Mouse (Mus musculus) kidney, postnatal 14 days (tissue): ENCODE measurements at regions not wholly inside any gene's neighbourhood (a gene's known extent, or its start where the extent isn't known, plus 50 kb on each side); places are given as distances from the start of the nearest gene placed in this dataset.
A peak's percentile ranks its signal among the peaks of the same experiment; 100 is the strongest.
"Not testable (repeated sequence)": the region's sequence is repeated elsewhere in the genome, so short reads cannot be mapped to it uniquely, and the experiment has no call there.

ENCODE experiments used
- DNase-seq: peaks from one replicate; pipeline ENCODE4 v3.0.0; 2022; ENCODE audit warnings: mixed read lengths

DNA sequence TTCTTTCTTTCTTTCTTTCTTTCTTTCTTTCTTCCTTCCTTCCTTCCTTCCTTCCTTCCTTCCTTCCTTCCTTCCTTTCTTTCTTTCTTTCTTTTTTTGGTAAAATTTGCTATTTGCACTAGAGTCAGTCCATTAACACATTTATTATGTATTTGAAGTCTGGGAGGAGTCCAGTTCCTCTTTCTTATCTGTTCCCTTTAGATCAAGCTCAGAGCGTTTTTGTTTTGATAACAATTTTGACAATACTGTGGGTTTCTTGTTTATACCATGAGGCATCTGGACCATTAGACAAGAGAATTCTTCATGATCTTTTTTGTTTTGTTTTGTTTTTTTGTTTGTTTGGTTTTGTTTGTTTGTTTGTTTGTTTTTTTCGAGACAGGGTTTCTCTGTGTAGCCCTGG lies 52.3 kb upstream of the Cttnbp2 start:
- DNase-seq, result not testable (repeated sequence)

DNA sequence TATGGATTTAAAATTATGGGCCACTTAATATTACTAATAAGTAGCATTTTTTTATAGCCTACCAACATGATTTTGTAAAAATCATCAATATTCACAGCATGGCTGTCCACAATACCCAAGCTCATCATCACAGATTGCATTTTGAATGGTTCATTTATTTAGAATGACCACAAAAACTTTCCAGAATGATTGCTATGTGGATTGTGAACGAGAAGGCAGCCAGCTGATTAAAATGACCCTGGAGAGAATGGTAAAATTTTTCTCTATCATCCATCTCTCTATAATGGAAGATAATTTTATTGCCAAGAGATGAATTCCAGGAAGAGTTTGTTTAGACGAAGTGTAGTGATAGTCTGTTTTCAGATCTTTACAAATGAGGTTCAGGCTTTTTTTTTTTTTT lies 54.6 kb upstream of the Cttnbp2 start:
- DNase-seq, result no peak

DNA sequence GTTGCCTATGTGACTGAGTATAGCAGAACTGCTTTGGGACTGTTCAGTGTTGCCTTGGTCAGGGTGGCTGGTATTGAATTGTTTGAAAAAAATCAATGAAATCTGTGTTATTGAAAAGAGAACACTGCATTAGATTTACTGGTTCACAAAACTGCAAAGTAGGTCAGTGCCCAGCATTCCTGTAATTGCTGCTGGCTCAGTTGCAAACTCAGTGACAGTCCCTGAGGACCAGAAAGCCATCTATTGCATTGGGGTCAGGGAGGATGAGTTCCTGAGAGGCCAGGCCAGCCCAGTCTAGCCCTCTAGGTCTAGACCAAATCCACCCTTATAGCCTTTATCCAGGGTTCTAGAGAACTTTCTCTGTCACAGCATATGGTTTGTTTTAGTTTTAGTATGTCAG lies 63.9 kb upstream of the Cttnbp2 start:
- DNase-seq, result no peak

DNA sequence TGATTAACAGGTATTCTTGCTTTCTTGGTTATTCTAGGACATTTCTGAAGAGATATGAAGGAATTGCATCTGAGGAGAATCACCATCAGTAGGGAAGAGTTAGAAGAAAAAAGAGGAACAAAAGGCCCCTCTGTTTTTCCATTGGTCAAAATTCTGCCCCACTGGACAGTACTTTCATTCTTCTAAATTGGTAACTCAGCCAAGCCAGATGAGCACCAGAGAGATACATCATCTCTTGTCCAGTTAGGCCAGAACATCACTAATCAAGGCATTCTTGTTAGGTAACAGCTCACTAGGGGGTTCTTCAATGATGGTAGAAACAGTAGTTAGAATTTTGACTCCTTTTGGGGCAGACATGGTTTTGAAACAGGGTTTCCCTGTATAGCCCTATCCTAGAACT lies 74.8 kb upstream of the Cttnbp2 start:
- DNase-seq, result no peak

DNA sequence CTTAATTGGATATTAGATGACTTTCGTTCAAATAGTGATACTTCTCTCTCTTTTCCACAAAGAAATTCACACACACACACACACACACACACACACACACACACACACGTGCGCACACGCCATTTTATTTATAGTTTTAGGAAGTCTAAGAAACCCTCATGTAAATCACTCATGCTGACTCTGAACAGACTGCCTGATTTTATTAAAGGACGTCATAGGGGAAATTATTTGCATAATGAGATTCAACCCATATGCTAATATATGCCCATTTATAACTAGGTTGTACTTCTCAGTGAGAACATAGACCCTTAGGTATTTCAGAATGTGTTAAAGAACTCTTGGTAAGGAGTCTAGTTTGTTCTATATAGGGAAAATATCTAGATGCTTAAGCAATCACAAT lies 82.0 kb upstream of the Cttnbp2 start:
- no peak for DNase-seq

DNA sequence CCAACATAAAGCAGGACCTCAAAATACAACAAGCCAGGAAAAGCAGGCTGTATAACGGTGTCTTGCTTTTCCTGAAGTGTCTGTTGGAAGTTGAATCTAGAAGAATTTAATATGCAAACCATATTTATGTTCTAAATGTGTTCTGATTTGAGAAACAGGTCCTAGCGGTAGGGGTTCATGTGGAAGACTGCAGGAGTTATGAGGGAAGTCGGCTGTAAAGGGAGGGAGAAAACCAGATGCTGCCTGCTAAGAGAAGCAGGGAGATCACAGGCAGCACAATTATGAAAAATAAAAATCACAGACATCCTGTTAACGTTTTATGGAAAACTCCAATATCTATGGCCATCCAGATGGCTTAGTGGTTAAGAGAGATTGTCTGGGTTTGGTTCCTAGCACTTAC lies 85.0 kb upstream of the Cttnbp2 start:
- DNase-seq, result no peak

DNA sequence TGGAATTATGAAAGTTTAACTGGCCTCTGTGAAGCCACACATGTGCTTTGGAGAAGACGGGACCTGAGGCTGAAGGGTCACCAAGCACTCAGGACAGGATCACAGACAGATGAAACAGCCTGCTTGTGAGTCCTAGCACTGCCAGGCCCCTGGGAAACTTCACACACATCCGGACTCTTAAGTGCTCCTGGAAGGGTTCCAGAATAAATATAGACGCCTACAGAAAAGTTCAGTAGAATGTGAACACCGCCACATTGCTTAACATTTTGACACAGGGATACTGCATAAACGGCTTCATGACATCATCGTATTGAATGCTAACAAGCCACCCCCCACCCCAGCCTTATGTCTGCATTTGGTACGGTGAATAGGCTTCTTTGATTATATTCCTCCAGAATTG lies 87.3 kb upstream of the Cttnbp2 start:
- DNase-seq, result peak; percentile 37

DNA sequence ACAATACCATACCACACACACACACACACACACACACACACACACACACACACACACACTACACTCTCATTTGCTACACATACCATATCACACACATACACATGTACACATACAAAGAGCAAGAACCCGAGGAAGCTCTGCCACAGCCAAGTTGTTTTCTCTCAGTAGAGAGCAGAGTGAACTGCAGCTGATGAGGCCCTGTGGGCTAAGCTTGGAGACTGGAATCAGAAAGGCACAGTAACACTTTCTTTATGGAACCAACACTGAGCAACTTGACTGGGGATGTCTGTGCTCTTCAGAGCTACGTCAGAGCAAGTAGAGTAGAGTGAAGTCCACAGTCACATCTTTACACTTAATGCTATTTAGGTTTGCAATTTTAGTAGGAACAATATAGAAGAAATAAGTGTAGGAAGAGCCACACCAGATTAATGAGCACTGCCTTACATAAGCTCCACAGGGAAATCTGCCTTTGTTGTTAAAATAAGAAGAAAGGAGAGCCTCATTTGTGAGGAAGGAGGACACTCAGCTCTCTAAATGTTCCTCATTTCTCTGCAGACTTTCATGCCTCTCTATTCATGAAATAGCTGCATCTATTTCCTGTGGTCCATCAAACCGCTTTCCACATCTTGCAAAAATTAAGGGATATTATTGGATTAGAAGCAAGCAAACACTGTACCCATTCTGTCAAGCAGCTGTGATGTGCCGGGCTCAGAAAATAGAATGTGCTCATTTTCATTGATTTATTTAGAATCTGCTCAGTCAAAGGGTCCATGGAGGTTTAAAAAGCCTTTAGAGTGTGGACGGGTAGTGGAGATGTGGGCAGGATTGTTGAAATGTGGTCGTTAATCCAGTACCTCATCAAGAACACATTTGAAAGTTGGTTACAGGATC lies 107.0 kb upstream of the Cttnbp2 start:
- no peak for DNase-seq

DNA sequence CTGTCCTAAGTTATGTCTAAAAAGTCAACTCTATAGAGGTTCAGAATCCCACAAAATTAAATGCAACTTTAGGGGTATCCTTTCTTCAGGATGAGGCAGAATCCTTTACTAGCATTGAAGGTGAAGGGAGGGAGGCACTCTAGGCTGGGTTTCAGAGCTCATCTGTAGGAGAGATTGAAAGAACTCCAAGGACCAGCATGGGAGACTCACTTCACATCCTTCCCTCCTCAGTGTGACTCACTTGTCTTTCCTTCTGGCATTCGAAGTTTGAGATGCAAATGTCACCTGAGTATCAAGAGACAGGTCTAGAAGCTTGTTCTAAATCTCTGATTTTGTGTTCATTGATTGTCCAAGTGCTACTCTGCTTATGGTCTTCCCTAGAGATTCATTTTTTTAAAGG lies 113.9 kb upstream of the Cttnbp2 start:
- DNase-seq, result no peak

DNA sequence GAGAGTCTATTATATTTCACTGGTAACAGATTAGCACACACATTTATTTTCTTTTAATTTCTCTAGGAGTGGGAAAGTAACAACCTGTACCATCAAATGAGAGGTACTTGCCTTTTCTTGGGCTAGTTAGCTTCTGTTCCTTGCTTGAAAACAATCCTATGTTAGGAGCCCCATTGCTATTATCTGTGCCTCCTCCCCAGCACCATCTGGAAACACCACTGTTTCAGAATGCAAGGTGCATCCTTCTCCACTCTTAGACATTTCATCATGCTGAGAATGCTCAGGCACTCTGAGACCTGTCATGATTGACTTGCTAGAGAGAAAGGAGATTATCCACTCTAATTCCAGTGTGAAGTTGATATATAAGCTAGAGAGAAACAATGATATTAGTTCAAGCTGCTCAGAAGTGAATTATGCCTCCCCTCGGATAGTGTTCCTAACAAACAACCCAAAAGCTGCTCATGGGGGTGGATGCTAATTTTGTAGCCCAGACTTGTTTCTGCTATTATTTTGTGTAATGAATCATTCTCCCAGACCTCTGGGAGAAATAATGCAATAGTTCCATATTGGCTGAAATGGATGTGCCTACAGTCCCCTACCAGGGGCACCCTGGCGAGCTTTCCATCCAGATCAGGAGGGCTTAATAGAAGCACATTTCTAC lies 119.0 kb upstream of the Cttnbp2 start:
- no peak for DNase-seq

DNA sequence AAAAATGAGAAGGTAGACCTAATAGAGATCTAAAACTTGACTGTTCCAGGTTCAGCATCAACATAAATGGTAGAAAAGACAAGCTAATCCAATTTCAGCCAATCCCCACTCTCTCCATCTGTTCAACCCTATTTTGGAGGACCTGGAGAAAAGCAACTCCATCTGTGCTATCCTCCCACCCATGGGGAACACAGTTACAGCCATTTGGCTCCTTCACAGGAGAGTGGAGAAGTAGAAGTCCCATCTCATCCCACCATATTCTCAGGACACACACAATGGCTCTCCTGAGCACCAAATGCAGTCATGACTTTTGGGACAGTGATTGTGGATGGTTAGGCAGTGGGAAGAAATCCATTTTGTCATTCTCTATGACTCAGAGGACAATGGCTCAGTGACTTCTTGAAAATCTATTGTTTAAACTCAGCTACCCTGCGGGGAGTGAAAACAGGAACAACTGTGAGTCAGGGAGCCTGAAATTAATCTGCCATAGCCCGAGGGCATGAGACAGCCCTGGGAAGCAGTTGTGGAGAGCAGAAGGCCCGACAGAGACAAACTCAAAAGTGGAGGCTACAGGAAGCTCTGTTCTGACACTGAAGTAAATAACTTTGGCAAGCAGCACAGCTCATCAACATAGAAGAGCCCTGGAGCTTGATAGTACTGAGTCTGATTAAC lies 125.2 kb upstream of the Cttnbp2 start:
- DNase-seq, result no peak

DNA sequence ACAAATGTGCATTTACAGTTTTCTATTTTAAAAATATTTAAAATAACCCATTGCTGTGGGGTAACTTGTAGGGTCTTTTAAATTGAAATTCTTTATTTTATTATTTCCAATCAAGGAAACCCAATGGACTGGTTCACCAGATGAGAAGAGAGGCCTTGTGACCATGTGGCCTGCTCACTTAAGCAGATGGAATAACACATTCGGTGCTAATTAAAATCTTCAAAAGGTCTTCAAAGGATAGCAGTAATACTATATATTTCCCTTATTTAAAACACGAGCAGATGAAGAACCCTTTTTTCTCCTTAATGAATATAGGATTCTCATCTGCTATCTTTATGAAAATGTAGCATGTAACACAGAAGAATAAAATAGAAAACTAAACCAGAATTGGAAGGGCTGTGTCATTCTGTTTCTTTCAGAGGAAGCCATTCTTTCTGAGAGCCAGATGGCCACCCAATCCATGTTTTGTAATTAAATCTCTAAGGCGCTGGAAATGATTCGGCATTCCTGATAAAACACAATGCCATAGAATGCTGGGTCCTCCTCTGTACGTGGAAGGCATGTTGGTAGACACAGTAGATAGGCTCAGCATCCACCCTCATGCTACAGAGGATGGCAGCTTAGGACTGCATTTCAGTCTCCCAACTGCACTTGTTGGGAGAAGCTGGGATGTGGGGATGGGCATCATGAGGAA lies 134.4 kb upstream of the Cttnbp2 start:
- no peak for DNase-seq

DNA sequence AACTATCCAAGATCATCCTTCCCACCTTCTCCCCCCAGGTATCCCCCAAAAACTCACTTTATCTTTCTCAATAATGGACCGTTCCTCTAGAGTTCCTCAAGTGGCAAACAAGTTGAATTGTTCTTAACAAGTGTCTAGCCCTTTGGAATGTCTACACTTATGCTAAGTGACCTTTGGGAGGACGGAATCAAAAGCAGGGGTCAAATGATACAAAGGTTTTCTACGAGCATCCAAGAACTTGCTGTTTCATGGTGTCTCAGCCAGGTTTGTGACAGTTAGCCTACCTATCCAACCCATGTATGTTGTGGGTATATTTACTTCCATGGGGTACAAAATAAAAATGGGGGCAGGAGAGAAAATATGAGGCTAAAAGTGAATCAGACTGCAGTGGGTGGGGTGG lies 136.7 kb upstream of the Cttnbp2 start:
- DNase-seq, result no peak

DNA sequence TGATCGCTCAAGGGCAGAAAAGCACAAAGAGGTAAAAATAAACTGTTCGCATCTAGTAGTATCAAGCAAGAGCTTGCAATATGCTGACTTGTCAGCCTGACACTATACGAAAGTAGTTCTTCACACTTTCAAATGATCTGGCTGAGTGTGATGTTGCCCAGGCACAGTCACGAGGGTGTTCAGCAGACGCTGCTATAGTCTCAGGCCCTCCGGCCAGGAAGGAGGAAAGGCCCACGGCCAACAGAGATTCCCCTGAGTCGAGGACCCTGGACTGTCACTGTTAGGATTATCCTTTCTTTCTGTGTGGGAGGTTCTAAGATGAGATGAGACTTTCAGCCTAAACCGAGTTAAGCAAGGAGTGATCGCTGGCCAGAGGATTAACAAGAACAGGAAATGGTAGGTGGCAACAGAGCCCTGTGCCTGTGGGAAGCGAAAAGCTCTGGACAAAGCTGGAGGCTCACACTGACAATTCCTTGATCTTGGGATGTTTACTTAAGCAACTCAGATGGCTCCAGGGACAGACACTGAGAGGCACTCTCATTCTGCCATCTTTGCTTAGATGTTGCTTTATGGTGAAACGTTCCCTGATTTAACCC lies 137.5 kb upstream of the Cttnbp2 start:
- DNase-seq, result no peak

DNA sequence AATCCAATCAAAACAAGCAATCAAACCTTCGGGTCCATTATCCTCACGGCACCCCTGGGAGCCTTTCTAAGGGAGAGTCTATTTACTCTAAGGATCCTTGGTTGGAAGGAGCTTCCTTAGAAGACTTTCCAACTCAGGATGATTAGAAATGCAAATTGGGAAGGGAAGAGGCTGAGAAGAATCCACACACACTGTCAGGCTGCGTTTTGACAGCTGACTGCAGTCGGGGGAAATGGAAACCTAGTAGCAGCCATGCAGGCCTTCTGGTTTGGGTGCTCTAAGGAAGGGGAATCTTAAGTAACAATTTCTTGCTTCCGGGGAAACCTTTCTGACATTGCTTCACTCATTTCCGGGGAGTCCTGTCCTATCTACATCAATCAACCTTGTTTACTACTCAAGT lies 139.6 kb upstream of the Cttnbp2 start:
- DNase-seq, result no peak

DNA sequence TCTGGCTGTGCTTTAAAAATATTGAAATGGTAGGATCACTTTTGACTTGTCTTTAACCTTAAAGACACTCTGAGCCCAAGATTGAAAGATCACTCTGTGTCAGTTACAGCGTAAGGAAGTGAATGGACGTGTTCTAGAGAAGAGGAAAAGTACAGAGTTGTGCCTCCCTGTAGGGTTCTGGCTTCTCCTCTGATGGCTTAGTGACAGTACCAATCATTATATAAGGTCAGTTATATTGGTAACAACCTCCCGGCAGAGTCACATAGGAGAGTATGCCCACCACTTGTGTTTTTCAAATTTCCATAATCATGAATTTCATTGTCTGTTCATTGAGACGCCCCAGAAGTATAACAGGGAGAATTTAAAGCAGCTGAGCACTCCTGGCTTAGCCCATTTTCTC lies 141.6 kb upstream of the Cttnbp2 start:
- no peak for DNase-seq

DNA sequence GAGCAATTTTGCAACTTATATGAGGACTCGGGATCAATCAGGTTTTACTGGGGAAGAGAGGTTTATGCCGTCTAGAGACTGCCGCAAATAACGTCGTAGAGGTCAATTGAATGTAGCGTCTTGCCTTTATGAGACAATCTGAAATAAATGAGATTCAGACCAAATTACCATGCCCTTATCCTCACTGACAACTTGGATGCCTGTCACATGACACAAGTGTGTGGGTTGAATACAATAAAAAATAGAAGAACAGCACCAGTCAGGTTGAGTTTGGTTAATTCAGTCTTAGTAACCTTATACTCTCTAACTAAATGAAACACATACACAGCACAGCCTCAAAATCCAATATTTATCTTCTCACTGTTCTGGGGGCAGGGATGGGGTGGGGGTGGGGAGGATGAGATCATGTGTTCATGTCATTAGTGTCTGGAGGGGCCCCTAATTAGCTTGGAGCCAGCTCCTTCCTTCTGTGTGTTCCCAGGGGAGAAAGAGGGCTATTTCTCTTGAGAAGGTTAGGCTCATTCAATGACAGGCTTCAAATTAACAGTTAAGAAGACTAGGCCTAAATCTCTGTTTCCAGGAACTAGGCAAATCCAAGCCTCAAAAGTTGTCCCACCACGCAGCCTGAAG lies 142.2 kb upstream of the Cttnbp2 start:
- DNase-seq, result no peak

DNA sequence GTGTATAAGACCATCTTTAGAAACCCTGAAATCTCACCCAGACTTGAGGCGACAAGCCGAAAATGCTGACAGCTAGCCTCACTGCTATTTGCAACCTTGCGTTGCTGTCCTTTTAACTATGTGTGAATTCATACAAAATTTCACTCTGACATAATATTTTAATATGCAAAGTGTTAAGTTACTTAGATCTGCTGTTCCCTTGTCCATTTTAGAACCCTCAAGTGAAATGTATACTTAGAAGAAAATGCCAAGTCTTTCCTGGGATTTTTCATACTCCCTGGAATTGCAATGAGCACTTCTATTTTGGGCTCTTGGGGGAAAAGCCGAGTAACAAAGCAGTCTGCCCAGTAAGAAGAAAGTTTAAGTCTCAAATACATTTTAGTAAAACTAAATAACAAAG lies 150.0 kb upstream of the Cttnbp2 start:
- no peak for DNase-seq

DNA sequence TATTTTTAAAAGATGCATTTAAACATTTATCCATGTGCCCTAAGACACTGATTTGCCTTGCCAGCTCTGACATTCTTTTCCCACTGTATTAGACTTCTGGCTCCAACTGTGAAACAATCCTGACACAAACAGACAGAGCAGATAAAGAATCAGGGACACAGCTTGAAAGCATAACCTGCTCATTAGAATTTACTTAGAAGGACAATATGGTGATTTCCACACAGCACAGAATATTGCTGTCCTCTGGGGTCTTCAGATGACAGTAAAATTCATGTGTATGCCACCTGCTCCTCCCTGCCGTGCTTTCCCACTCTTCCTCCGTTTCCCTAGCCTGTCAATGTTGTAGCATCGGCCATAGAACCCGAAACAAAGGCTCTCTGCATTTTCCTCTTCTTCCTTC lies 151.3 kb upstream of the Cttnbp2 start:
- DNase-seq, result no peak

DNA sequence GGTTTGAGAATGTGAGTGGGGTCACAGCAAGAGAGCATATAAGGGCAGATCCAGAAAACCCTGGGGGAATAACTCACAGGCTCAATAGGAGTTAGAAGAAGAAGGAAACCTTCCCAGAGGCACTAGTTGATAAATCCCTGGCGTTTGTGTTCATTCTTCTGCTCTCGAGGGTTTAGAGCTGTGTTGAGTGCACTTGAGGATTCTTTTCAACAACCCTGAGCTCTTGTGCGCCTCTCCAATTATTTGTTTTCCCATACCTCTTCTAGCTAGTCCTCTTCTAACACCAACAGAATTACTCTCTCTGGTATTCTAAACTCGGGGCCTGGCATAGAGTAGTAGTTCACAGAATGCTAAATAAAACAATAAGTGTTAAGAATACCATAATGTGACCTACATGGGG lies 151.9 kb upstream of the Cttnbp2 start:
- DNase-seq, result no peak

DNA sequence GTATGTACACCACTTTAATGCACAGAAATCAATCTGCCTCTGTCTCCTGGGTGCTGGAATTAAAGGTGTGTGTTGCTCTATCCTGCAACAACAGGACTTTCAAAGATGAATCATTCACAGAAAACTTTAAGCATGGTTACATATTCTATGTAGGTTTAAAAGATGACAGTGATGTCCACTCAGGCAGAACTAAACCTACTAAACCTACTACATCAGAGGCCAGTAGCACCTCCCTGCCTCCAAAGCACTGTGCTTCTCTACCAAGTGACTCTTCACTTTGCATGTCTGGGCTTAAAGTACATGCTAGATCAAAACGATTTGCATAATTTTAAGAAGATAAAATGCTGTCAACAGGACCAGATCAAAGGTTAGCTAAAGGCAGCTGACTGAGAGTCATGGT lies 156.0 kb upstream of the Cttnbp2 start:
- DNase-seq, result no peak

DNA sequence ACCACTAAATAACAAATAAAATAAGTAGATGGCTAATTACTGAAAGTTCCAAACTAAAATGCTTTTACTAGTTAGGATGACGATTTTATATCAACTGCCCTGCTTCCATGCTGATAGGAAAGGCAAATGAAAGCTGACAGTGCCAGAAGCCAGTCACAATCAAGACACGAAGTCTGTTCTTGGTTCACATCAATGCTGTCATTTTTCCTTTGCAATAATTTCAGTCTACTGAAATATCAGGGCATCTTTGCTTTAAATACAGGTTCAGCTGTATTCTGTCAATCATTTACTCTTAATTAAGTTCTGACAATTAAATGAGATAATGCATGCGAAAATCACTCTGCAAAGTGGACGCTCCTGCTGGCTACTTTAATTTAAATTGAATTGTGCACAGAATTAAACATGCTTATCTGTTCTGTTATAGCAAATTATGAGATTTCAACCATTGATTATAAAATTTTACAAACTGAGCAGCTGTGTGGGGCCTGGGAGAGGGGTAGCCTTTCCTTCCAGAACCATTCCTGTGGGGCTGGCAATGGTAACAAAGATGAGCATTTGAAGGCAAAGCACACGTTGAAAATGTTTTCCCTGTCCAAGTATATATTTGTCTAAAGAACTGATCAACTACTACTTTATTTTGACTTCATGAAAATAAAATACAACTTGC lies 160.1 kb upstream of the Cttnbp2 start:
- no peak for DNase-seq
